Mouse (Mus musculus) heart, embryonic 12.5 days (tissue): ENCODE measurements around the gene Pdzd4. TPM values are rescaled to one million over a fixed set of nuclear protein-coding genes. Genes with fewer than 3 reads are reported as not detected.
A peak's percentile ranks its signal among the peaks of the same experiment; 100 is the strongest.

Experiments used
- ATAC-seq: fragments of 200-750 bp; cut with Nextera tagmentation; 2 replicates; pipeline ENCODE4 v1.8.0; 2017; ENCODE audit warnings: moderate TSS enrichment, moderate library complexity; ENCODE audit not compliant: insufficient number of reproducible peaks, low FRiP score
- H3K27ac ChIP-seq: fragments of 300-500 bp; sonication (generic); 2 replicates; pipeline ENCODE4 v1.5.1; 2016; ENCODE audit warnings: mild to moderate bottlenecking, moderate library complexity; ENCODE audit not compliant: poor library complexity, severe bottlenecking
- H3K27me3 ChIP-seq: fragments of 300-500 bp; sonication (generic); replicated peaks from 2 replicates; pipeline ENCODE4 v1.6.1; 2016; ENCODE audit warnings: mild to moderate bottlenecking, moderate library complexity
- H3K36me3 ChIP-seq: fragments of 300-500 bp; sonication (generic); 2 replicates; pipeline ENCODE4 v1.6.1; 2016; ENCODE audit warnings: mild to moderate bottlenecking, moderate library complexity
- H3K4me1 ChIP-seq: fragments of 300-500 bp; sonication (generic); replicated peaks from 2 replicates; pipeline ENCODE4 v1.6.1; 2016; ENCODE audit warnings: mild to moderate bottlenecking
- H3K4me2 ChIP-seq: fragments of 300-500 bp; sonication (generic); 2 replicates; pipeline ENCODE4 v1.6.1; 2016; ENCODE audit warnings: mild to moderate bottlenecking, moderate library complexity
- H3K4me3 ChIP-seq: fragments of 300-500 bp; sonication (generic); 2 replicates; pipeline ENCODE4 v1.5.1; 2016; ENCODE audit warnings: mild to moderate bottlenecking
- H3K9ac ChIP-seq: fragments of 300-500 bp; sonication (generic); 2 replicates; pipeline ENCODE4 v1.6.1; 2016; ENCODE audit warnings: mild to moderate bottlenecking, moderate library complexity
- H3K9me3 ChIP-seq: fragments of 300-500 bp; sonication (generic); replicated peaks from 2 replicates; pipeline ENCODE4 v1.6.1; 2016; ENCODE audit warnings: mild to moderate bottlenecking, moderate library complexity
- WGBS: fragments of 180-500 bp; shearing (Covaris S2); methylation state at CpG from one replicate; pipeline ENCODE4 v1.1.7; 2016; 5-methylcytosine and 5-hydroxymethylcytosine counted together
- polyA plus RNA-seq: library from polyadenylated mRNA; unstranded; fragments of >200 nt; fragmentation: Nextera tagmentation; extraction: Ambion mirVana; gene quantifications from 2 replicates; pipeline ENCODE4 v1.2.1, GENCODE M21; 2016

Gene Pdzd4
- polyA plus RNA-seq, 1 experiment from 2014 or later, result 0.54 TPM

DNA sequence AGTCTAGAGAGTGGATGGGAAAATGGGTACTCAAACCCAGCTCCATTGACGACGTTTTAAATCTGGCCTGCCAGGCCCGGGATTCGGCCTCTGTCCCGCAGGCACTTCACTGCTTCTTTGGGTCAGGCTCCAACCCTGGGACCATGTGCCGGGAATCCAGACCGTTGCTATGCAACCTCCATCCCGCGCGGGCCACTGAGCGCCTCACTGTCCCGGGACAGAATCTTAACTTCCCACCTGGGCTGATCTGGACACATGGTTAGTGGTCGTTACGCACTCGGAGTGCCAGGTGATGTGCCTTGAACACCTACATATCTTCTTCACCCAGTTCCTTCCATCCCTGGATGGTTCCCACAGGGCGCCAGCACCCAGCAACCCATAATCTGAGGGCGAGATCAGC, 1.0 kb downstream of the Pdzd4 start:
- 0 out of 2 replicates have a peak overlapping the region, but pooled peaks have one; percentile 64 for H3K9ac ChIP-seq

DNA sequence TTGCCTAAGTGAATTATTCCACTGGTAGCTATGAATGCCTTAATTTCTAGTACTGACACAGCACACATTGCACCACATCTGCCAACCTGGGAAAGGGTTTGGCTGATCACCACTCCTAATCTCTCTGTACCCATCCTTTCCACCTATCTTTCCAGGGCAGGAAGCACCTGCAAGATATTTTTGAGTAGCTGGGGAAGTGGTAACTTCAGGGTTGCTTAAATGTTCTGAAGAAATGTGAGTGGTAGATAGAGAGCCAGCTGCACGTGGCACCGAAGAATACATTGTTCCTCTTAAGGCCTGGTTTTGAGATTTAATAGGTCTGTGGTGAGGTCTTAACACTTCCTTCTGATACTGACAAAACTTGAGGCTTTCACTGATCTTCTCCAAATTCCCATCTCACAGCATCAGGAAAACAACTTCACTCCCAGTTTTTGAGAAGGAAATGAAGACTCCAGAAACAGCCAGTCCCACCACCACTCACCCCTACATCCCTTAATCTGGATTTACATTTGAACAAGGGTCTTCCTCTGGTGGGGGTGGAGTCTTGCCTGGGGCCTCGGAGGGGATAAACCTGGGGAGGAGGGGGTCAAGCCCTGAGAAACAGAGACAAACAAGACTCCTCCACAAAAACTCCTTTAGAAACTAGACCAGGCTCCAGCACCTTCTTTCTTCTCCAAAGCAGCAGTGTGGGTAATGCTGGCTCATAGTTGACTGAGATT, 8.0 kb downstream of the Pdzd4 start:
- Histone ChIP-seq H3K27ac (no peak overlapping the region), H3K4me2 (no peak overlapping the region), H3K4me1 (no peaks in the 10 kb centered on the region), H3K36me3 (no peaks in the 10 kb centered on the region), H3K9me3 (no peaks in the 10 kb centered on the region), H3K9ac (no peak overlapping the region), H3K4me3 (no peak overlapping the region), H3K27me3 (peaks cover 6% of the 10 kb centered on the region; the same call in 1 of the 2 replicates)
- ATAC-seq, result no peak
- WGBS, result 50% methylated on average over 3 of the region's 3 CpGs

More for the DNA sequence above, 1.0 kb downstream of the Pdzd4 start:
- Histone ChIP-seq H3K4me2 (peak overlapping the region; percentile 88), H3K36me3 (no peaks in the 10 kb centered on the region), H3K27ac (no peak overlapping the region), H3K4me1 (0 out of 2 replicates have a peak, but pooled peaks cover 8% of the 10 kb centered on the region), H3K4me3 (peak overlapping the region; percentile 67), H3K27me3 (peaks cover 36% of the 10 kb centered on the region), H3K9me3 (no peaks in the 10 kb centered on the region)
- no peak for ATAC-seq
- 18% methylated on average over 17 of the region's 17 CpGs for WGBS

DNA sequence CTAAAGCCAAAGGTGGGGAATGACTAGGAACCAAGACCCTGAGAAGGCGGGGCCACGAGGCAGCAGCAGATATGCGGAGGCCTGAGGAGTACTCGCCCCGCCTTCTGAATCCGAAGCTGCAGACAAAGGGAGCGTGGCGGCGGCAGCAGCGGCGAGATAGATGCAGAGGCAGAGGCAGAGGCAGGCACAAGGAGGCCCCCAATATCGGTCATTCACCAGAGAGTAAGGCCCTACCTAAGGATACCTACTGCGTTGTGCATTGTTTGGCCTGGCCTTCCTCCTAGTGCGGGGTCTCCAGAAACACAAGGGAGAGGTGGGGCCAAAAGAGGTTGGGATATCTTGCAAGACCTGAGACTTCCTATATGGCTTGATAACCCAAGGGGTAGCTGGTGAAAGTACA, 9.7 kb downstream of the Pdzd4 start:
- H3K4me1 ChIP-seq, result no peaks in the 10 kb centered on the region
- WGBS, result 17% methylated on average over 14 of the region's 14 CpGs
- H3K9me3 ChIP-seq, result no peaks in the 10 kb centered on the region
- peak overlapping the region; percentile 62 for H3K4me2 ChIP-seq
- H3K27me3 ChIP-seq, result peaks cover 6% of the 10 kb centered on the region; the same call in 1 of the 2 replicates
- no peak overlapping the region for H3K9ac ChIP-seq
- no peak overlapping the region for H3K27ac ChIP-seq
- H3K36me3 ChIP-seq, result no peaks in the 10 kb centered on the region
- H3K4me3 ChIP-seq, result peak overlapping the region; percentile 29; the same call in 1 of the 2 replicates
- no peak for ATAC-seq

DNA sequence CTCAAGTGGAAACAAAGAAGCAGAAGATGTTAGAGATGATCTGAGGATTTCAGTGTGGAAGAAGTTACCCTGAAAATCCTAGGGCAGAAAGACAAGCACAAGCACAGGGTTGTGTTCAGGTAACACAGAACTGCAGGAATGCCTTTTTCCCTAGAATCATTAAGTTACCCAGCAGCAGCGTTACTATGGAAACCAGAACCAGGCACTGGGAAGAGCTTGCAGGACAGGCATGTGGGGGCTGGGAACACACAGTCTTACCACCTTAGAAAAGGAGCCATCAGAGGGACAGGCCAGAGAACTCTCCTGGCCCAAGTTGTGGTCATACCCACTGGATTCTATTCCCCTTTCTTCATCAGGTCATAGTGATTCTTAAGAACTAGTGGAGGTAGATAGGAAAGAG, 19.0 kb downstream of the Pdzd4 start:
- H3K36me3 ChIP-seq, result no peaks in the 10 kb centered on the region
- no peak for ATAC-seq
- H3K4me2 ChIP-seq, result no peak overlapping the region
- H3K27ac ChIP-seq, result no peak overlapping the region
- H3K9me3 ChIP-seq, result no peaks in the 10 kb centered on the region
- no peak overlapping the region for H3K9ac ChIP-seq
- 42% methylated on average over 1 of the region's 1 CpGs for WGBS
- H3K4me3 ChIP-seq, result no peak overlapping the region
- H3K4me1 ChIP-seq, result no peaks in the 10 kb centered on the region
- no peaks in the 10 kb centered on the region for H3K27me3 ChIP-seq

GRCm38 (mm10) chrX:73798502-73798901, 26.3 kb downstream of the Pdzd4 start:
- Histone ChIP-seq H3K4me3 (no peak overlapping the region), H3K4me2 (no peak overlapping the region), H3K36me3 (no peaks in the 10 kb centered on the region), H3K27me3 (0 out of 2 replicates have a peak, but pooled peaks cover 8% of the 10 kb centered on the region), H3K9me3 (no peaks in the 10 kb centered on the region), H3K9ac (no peak overlapping the region), H3K27ac (no peak overlapping the region), H3K4me1 (no peaks in the 10 kb centered on the region)
- ATAC-seq, result peak; percentile 45; the same call in 1 of the 2 replicates
- WGBS, result 34% methylated on average over 9 of the region's 9 CpGs

DNA sequence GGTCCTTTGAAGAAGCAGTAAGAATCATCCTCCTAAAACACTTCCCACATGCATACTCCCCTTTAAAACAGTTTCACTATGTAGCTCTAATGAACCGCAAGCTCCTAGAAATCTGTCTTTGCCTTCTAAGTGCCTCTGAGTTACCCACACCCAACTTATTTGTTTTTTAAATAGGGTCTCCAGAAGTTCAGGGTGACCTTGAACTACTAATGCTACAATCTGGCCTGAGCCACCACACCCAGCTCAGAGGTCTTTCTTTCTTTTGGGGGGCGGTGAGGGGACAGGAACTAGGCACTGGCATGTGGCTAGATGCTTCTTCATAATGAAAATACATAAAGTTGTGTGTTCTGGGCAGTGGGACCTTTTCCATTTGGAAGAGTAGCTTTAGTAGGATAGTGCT, 27.3 kb downstream of the Pdzd4 start:
- no peak for ATAC-seq
- no peaks in the 10 kb centered on the region for H3K9me3 ChIP-seq
- no peaks in the 10 kb centered on the region for H3K36me3 ChIP-seq
- no peak overlapping the region for H3K4me2 ChIP-seq
- H3K4me3 ChIP-seq, result no peak overlapping the region
- H3K27ac ChIP-seq, result no peak overlapping the region
- H3K4me1 ChIP-seq, result no peaks in the 10 kb centered on the region
- 81% methylated on average over 2 of the region's 2 CpGs for WGBS
- no peak overlapping the region for H3K9ac ChIP-seq
- H3K27me3 ChIP-seq, result 0 out of 2 replicates have a peak, but pooled peaks cover 8% of the 10 kb centered on the region

DNA sequence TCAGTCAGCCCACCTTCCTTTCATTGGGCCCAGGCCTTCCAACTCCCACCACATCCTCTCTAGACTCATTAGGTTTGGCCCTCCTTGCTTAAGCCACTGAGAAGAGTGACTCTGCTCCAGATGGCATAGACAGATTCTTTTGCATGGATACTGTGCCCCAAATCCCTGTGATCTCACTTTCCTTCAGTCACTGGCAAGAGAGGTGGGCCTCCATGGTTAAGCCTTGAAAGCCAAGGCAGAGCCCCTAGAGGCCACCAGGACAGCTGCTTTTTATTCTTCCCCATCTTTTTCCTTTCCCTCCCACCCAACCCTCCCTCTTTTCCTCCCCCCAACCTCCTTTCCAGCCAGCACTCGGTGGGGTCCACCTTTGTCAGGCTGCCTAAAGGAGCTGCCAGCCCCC, 31.3 kb downstream of the Pdzd4 start:
- no peak overlapping the region for H3K27ac ChIP-seq
- H3K4me3 ChIP-seq, result no peak overlapping the region
- no peaks in the 10 kb centered on the region; the same call in 1 of the 2 replicates for H3K27me3 ChIP-seq
- WGBS, result 56% methylated on average over 1 of the region's 1 CpGs
- peaks cover 23% of the 10 kb centered on the region for H3K36me3 ChIP-seq
- ATAC-seq, result no peak; the same call in 1 of the 2 replicates
- H3K4me2 ChIP-seq, result no peak overlapping the region
- H3K4me1 ChIP-seq, result peaks cover 3% of the 10 kb centered on the region
- no peaks in the 10 kb centered on the region for H3K9me3 ChIP-seq
- H3K9ac ChIP-seq, result no peak overlapping the region

DNA sequence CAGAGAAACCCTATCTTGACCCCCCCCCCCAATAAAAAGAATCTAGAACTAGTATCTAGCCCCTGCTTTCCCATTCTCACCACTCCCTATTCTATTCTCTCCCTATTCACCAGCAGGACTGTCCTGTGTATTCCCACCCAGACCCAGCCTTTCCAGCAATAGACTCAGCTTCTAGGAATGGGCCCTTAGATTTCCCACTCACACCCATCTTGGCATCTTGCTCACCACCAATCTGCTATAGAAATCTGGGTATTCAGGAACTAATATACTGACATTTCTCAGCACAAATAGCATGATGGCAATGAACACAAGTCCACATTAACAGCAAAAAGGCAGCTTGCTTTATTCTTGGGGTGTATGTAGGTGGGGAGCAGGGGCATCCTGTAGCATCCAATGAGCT, 31.7 kb downstream of the Pdzd4 start:
- Histone ChIP-seq H3K27me3 (no peaks in the 10 kb centered on the region; the same call in 1 of the 2 replicates), H3K4me1 (peaks cover 8% of the 10 kb centered on the region), H3K36me3 (peaks cover 23% of the 10 kb centered on the region), H3K9me3 (no peaks in the 10 kb centered on the region), H3K4me3 (no peak overlapping the region), H3K27ac (no peak overlapping the region), H3K9ac (no peak overlapping the region), H3K4me2 (no peak overlapping the region)
- no peak for ATAC-seq

- peak overlapping the region; percentile 73; the same call in 1 of the 2 replicates for H3K4me3 ChIP-seq
- 0 out of 2 replicates have a peak overlapping the region, but pooled peaks have one; percentile 2 for H3K9ac ChIP-seq
- H3K27me3 ChIP-seq, result no peaks in the 10 kb centered on the region; the same call in 1 of the 2 replicates
- ATAC-seq, result no peak
- H3K4me1 ChIP-seq, result peaks cover 22% of the 10 kb centered on the region
- peak overlapping the region; percentile 69 for H3K4me2 ChIP-seq
- no peak overlapping the region for H3K27ac ChIP-seq
- 65% methylated on average over 1 of the region's 1 CpGs for WGBS
- no peaks in the 10 kb centered on the region for H3K9me3 ChIP-seq
- H3K36me3 ChIP-seq, result peaks cover 23% of the 10 kb centered on the region
Observed at GRCm38 (mm10) chrX:73788501-73788900, 36.3 kb downstream of the Pdzd4 start.

DNA sequence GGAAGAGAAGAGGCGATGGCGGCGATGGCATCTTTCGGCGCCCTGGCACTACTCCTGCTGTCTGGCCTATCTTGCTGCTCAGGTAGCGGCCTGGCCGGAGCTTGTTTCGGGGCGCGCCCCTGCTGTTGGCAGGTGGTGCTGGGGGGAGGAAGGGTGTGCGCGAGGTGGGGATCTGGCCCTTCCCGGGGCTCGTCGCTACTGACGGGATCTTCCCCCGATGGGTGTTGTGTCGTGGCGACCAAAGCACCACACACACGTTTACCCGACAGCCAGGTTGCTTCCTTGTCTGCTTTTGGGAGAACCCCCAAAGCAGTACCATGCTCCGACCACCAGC, 37.6 kb downstream of the Pdzd4 start:
- Histone ChIP-seq H3K36me3 (peaks cover 27% of the 10 kb centered on the region), H3K9ac (peak overlapping the region; percentile 83), H3K4me1 (peaks cover 22% of the 10 kb centered on the region), H3K4me3 (peak overlapping the region; percentile 73), H3K4me2 (peak overlapping the region; percentile 69), H3K27me3 (no peaks in the 10 kb centered on the region; the same call in 1 of the 2 replicates), H3K9me3 (no peaks in the 10 kb centered on the region), H3K27ac (peak overlapping the region; percentile 86)
- ATAC-seq, result no peak
- 17% methylated on average over 22 of the region's 22 CpGs for WGBS

DNA sequence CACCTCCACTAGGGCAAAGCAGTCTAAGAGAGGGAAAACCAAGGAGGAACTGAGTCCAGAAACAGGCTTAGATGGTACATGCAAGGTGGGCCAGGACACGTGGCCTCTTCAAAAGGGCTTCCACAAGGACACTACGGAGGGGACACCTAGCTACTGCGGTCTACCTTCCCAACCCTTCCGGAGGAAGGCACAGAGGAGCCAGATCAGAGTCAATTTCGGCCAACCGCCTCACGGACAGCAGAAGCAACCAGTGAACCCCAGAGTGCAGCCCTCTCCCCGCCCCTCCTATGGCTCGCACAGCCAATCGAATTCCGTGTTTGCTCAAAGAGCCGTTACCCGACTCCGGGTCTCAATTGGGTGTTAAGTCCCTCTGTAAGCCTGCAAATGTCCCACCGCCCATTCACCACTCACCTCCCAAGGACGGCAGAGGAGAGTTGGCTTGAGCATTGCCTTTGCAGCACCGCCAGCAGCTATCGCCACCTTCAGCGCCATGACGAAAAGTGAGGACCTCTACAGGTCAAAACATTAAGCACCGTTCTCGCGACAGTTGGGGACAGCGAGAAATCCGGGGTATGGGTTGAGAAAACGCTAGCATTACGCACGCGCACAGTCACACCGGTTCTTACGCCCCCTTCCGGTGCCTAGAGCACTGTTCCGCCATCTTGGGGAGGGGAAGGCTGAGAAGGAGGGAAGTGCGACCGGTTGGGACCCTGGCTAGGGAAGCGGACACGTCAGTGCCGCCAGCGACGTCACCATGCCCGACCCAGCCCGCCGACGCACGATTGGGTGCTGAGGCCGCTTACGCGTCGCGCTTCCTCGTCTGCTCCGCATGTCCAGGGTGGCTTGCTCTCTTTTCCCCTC, 38.2 kb downstream of the Pdzd4 start, which contains the start of the genes Idh3g and Ssr4:
TSS of gene Idh3g (minus strand) at position 534 of the 861 bp plus-strand sequence.
TSS of gene Ssr4 (plus strand) at position 665 of the 861 bp plus-strand sequence.
- Histone ChIP-seq H3K27ac (peak within 1 kb of the TSS; percentile 86), H3K9ac (peak within 1 kb of the TSS; percentile 83), H3K4me3 (peak within 1 kb of the TSS; percentile 73), H3K9me3 (no peaks in the 10 kb centered on the region), H3K27me3 (no peaks in the 10 kb centered on the region; the same call in 1 of the 2 replicates), H3K4me1 (peaks cover 22% of the 10 kb centered on the region), H3K4me2 (peak within 1 kb of the TSS; percentile 74), H3K36me3 (peaks cover 33% of the 10 kb centered on the region)
- 15% methylated on average over 51 of the region's 52 CpGs for WGBS
- peak; percentile 94 for ATAC-seq
